Mouse (Mus musculus) testis, adult 2 months (tissue): ENCODE results near the gene Saa3. TPM values are rescaled to one million over a fixed set of nuclear protein-coding genes. Genes with fewer than 3 reads are reported as not detected.
"Not testable (repeated sequence)": the region's sequence is repeated elsewhere in the genome, so short reads cannot be mapped to it uniquely, and the experiment has no call there.

ENCODE experiments used
- H3K27ac ChIP-seq: fragments of 200-500 bp; 2 replicates; pipeline ENCODE4 v1.5.1; 2012; ENCODE audit warnings: low read depth, low read length; ENCODE audit not compliant: control insufficient read depth, insufficient read depth
- H3K27me3 ChIP-seq: fragments of 200-500 bp; 2 replicates; pipeline ENCODE4 v1.6.1; 2012; ENCODE audit warnings: mild to moderate bottlenecking, low read length, moderate library complexity; ENCODE audit not compliant: control insufficient read depth, insufficient read depth
- H3K36me3 ChIP-seq: fragments of 200-500 bp; 2 replicates; pipeline ENCODE4 v1.6.1; 2012; ENCODE audit warnings: mild to moderate bottlenecking, low read length; ENCODE audit not compliant: control insufficient read depth, insufficient read depth
- H3K4me1 ChIP-seq: fragments of 200-500 bp; 2 replicates; pipeline ENCODE4 v1.6.1; 2012; ENCODE audit warnings: low read length; ENCODE audit not compliant: control insufficient read depth, insufficient read depth
- H3K4me3 ChIP-seq: fragments of 200-500 bp; 2 replicates; pipeline ENCODE4 v1.5.1; 2012; ENCODE audit warnings: low read depth, mild to moderate bottlenecking, low read length, moderate library complexity, mixed read lengths; ENCODE audit not compliant: control insufficient read depth
- CTCF ChIP-seq: fragments of 200-500 bp; IDR thresholded peaks from 2 replicates; pipeline ENCODE4 v1.5.1; 2012; ENCODE audit warnings: low read depth, mild to moderate bottlenecking, inconsistent platforms, low read length, moderate library complexity; ENCODE audit not compliant: control insufficient read depth, insufficient read depth, insufficient replicate concordance
- POLR2A ChIP-seq: fragments of 200-500 bp; IDR thresholded peaks from 2 replicates; pipeline ENCODE4 v1.6.1; 2012; ENCODE audit warnings: low read depth, mild to moderate bottlenecking, inconsistent platforms, low read length, moderate library complexity; ENCODE audit not compliant: control insufficient read depth
- polyA plus RNA-seq: library from polyadenylated mRNA; depleted of rRNA; stranded (reverse); fragments of >200 nt; gene quantifications from 2 replicates; pipeline ENCODE4 v1.2.3, GENCODE M21; 2012

The Saa3 gene
- polyA plus RNA-seq, 1 experiment: not detected

DNA sequence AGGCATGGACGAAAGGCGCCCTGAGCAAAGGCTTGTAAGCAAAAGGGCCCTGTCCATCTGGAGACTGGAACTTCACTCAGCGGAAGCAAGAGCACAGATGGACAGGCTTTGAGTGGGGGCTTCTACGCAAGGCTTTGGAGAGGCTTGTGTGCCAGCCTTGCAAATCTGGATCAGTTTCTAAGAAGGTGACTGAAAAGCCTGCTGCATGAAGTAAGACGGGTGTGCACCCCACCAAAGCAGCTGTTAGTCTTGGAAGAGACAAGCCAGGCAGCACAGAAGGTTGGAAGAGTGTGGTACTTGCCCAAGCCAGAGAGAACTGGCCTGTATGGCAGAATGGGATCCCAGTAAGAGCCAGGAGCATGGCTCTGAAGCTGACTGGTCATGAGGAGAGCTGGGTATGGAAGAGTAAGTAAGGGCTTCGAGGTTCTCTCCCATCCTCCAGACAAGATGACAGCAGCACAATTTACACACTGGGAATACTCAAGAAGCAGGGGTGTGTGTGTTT, 14.9 kb downstream of the Saa3 start:
- H3K4me1 ChIP-seq: no peaks in the 10 kb centered on the region
- no peak overlapping the region for H3K27ac ChIP-seq
- no peaks in the 10 kb centered on the region for H3K27me3 ChIP-seq
- peaks cover 3% of the 10 kb centered on the region for H3K36me3 ChIP-seq
- TF ChIP-seq CTCF (no peak), POLR2A (no peak)
- H3K4me3 ChIP-seq: no peak overlapping the region

DNA sequence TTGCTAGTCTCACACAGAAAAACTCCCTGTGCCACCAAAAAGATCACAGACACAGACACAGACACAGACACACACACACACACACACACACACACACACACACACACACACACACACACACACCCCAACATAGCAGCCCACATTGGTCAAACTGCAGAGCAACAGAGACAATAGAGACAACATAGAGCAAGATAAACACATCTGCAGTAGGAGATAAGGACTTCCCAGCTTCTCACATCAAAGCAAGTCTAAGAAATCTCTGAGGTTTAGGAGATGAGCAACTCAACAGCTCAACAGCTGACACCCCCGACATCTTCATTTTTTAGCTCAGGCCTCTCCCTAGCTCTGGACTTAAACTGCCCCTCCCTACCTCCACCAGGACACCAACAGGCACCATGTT, 18.7 kb downstream of the Saa3 start:
- Histone ChIP-seq H3K36me3 (peaks cover 6% of the 10 kb centered on the region), H3K27ac (no peak overlapping the region), H3K4me3 (no peak overlapping the region), H3K4me1 (no peaks in the 10 kb centered on the region), H3K27me3 (no peaks in the 10 kb centered on the region)
- TF ChIP-seq CTCF: no peak
- no peak for TF ChIP-seq POLR2A

DNA sequence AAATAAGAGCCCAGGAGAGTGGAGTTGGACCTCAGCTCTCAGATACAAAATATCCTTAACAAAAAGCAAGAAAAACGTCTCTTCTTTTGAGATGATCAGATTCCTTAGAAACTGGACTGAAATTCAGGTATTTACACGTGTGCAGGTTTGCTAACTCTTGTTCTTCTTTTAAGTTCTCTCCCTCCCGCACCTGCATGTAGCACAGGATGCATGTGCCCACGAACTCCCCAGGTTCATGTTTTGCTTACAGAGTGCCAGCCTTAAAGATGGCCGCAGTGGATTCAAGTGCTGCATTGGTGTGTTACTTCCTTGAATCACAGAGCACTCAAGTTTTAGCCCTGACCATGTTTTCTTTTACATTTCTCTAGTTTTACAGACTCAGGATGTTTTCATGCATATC, 28.7 kb downstream of the Saa3 start:
- Histone ChIP-seq H3K27ac (no peak overlapping the region), H3K36me3 (no peaks in the 10 kb centered on the region; the same call in 1 of the 2 replicates), H3K4me3 (no peak overlapping the region), H3K4me1 (no peaks in the 10 kb centered on the region), H3K27me3 (no peaks in the 10 kb centered on the region)
- TF ChIP-seq POLR2A (no peak), CTCF (no peak)

DNA sequence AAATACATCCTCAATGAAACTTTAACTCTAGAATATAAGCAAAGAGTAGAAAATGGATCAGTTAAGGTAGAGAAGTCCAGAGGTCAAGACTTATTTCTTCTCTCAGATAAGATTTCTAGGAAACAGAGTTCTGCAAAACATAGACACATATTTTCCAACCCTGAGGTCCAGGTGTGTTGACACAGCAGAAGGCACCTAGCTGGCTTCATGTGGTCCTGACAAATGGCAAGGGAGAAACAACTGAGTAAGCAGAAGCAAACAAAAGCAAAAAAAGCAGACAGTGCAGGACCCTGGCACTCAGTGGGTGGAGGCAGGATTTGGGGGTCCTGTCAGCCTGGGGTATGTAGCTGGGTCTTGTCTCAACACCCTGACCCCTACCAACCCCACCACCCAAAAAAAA, 34.8 kb downstream of the Saa3 start:
- Histone ChIP-seq H3K4me1 (no peaks in the 10 kb centered on the region), H3K27ac (no peak overlapping the region), H3K27me3 (no peaks in the 10 kb centered on the region), H3K4me3 (no peak overlapping the region), H3K36me3 (no peaks in the 10 kb centered on the region)
- TF ChIP-seq CTCF (no peak), POLR2A (no peak)

DNA sequence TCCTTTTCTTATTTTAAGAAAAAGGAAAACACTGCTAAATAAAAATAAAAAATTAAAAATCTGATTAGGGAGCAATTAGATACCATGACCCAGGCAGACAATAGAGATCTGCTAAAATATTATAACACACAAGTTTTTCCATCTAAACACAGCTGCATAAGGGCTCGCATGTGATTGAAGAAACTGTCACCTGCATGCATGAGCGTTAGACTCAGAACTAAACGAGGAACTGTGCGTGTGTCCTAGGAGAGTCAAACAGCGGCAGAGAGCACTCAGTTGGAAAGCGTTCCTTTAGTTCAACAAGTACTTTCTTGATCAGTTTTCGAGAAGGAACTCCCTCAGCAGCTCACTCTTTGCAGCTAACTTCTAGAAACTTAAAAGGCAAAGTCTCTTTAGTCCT, 36.5 kb downstream of the Saa3 start:
- not testable (repeated sequence) for H3K4me3 ChIP-seq

DNA sequence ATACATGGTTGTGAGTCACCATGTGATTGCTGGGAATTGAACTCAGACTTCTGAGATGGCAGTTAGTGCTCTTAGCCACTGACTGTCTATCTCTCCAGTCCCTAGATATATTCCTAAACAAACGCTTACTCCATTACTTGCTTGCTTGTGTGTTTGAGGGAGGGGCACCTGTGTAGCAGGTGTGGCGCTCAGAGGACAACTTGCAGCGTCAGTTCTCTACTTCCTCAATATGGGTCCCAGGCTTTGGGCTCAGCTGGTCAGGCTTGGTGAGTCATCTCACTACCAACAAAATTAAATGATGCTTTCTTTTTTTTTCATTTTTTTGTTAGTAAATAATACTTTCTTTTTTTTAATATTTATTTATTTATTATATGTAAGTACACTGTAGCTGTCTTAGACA, 37.1 kb downstream of the Saa3 start:
- TF ChIP-seq POLR2A (no peak), CTCF (no peak)
- Histone ChIP-seq H3K36me3 (no peaks in the 10 kb centered on the region), H3K27me3 (no peaks in the 10 kb centered on the region), H3K27ac (no peak overlapping the region), H3K4me3 (no peak overlapping the region), H3K4me1 (no peaks in the 10 kb centered on the region)

More for the DNA sequence above, 36.5 kb downstream of the Saa3 start:
- not testable (repeated sequence) for H3K27me3 ChIP-seq, H3K4me1 ChIP-seq, H3K27ac ChIP-seq, H3K36me3 ChIP-seq

DNA sequence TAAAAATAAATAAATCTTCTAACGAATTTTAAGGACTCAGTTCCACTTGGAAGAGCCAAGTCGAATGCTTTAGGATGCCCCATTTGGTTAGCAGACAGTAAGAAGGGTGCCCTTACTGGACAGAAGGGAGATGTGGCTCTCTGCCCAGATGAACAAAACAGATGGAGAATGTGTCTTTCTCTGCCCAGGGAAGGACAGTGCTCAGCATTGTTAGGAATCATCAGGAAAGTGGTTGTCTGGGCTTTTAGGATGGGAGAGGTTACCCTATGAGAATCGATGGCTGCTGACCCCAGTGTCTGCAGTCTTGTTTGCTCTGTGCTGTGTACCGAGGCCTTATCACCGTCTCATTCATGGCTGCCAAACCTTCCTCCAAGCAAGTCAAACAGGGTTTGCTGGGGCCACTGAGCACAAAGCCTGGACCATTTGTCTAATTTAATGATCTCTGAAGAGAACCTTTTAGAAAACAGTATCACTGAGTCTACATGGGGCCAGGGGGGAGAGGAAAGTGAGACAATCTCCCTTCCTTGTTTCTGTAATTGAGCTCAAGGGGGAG, 38.6 kb downstream of the Saa3 start:
- Histone ChIP-seq H3K27me3 (no peaks in the 10 kb centered on the region), H3K36me3 (no peaks in the 10 kb centered on the region), H3K4me3 (no peak overlapping the region), H3K27ac (no peak overlapping the region), H3K4me1 (no peaks in the 10 kb centered on the region)
- TF ChIP-seq CTCF: no peak
- TF ChIP-seq POLR2A: no peak

DNA sequence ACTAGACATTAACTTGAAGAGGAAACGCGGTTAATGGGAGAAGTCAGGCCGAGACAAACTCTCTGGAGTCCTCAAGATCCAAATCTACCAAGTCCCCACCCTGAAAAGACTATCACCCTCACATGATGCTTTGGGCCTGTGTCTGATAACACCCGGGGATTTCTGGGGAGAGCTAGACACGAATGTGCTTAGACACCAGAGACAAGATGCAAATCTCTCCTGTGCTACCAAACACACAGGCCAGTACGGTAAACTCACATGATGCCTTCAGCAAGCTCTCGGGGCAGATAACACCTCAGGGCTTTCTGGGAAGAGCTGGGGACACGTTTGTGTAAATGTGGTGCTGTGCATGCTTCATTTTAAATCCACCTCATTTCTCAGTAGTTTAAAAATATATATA, 39.6 kb downstream of the Saa3 start:
- Histone ChIP-seq H3K4me1 (no peaks in the 10 kb centered on the region), H3K36me3 (no peaks in the 10 kb centered on the region), H3K27me3 (no peaks in the 10 kb centered on the region), H3K27ac (no peak overlapping the region), H3K4me3 (no peak overlapping the region)
- no peak for TF ChIP-seq POLR2A
